Mouse (Mus musculus) G1E (cell line): ENCODE measurements around the gene Ptpn20.

Experiments
- CTCF ChIP-seq: IDR thresholded peaks from 2 replicates; pipeline ENCODE4 v1.5.1; 2012; ENCODE audit warnings: low read depth, low read length, inconsistent platforms, mixed read lengths
- GATA1 ChIP-seq: IDR thresholded peaks from 2 replicates; pipeline ENCODE4 v1.6.1; 2012; ENCODE audit warnings: borderline replicate concordance, low read length, inconsistent platforms, mixed read lengths
- GATA2 ChIP-seq: IDR thresholded peaks from 2 replicates; pipeline ENCODE4 v1.6.1; 2012; ENCODE audit warnings: low read depth, low read length, inconsistent platforms, borderline replicate concordance

DNA sequence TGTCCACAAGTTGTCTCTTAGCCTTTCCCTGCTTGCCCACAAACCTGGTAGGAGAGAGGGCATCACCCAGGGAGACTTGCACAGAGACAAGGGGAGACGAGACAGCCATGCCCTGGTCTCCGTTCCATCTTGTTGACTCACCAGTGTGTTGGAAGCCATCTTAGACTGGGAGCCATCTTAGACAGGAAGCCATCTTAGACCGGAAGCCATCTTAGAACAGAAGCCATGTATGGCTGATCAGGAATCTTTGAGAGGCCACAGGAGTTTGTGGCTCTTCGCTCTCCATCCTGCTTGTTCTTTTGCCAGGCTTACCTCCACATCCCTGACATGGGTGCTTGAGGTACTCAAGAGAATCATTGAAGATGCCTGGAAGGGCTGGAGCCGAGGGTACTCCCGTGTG lies 89.0 kb downstream of the Ptpn20 start:
- no peak for TF ChIP-seq CTCF
- no peak for TF ChIP-seq GATA1
- TF ChIP-seq GATA2, result no peak
